Mouse (Mus musculus) macrophage (primary cell): ENCODE data around the gene Paqr9. TPM values are rescaled to one million over a fixed set of nuclear protein-coding genes. Genes with fewer than 3 reads are reported as not detected.

Source experiments
- H3K27ac ChIP-seq: fragments of 350-480 bp; formaldehyde crosslinking; 2 replicates; pipeline ENCODE4 v1.9.0; 2021
- H3K36me3 ChIP-seq: fragments of 350-480 bp; formaldehyde crosslinking; 2 replicates; pipeline ENCODE4 v1.9.0; 2021; ENCODE audit errors: inconsistent target
- H3K4me3 ChIP-seq: fragments of 350-480 bp; formaldehyde crosslinking; 2 replicates; pipeline ENCODE4 v1.9.0; 2021; ENCODE audit errors: inconsistent target
- H3K79me2 ChIP-seq: fragments of 350-480 bp; formaldehyde crosslinking; 2 replicates; pipeline ENCODE4 v1.9.0; 2021; ENCODE audit errors: inconsistent target
- WGBS: methylation state at CpG from one replicate; pipeline ENCODE4 v1.1.7; 2026; ENCODE audit warnings: inconsistent platforms; ENCODE audit not compliant: missing documents; 5-methylcytosine and 5-hydroxymethylcytosine counted together
- polyA plus RNA-seq: library from polyadenylated mRNA; stranded (reverse); fragments of 250-400 nt; gene quantifications from 3 replicates; pipeline ENCODE4 v1.2.4, GENCODE M21; 2018; ENCODE audit warnings: inconsistent platforms

Gene Paqr9
- polyA plus RNA-seq, 1 experiment from 2014 or later: 0.53 TPM

- Histone ChIP-seq H3K36me3 (no peaks in the 10 kb centered on the region), H3K4me3 (no peak overlapping the region), H3K27ac (no peak overlapping the region), H3K79me2 (no peaks in the 10 kb centered on the region)
- 100% methylated on average over 3 of the region's 3 CpGs for WGBS
Measured at GRCm38 (mm10) chr9:95531144-95531543, 28.3 kb upstream of the Paqr9 start.

GRCm38 (mm10) chr9:95533817-95534216, 25.6 kb upstream of the Paqr9 start:
- H3K36me3 ChIP-seq: no peaks in the 10 kb centered on the region
- H3K79me2 ChIP-seq: no peaks in the 10 kb centered on the region
- no peak overlapping the region for H3K4me3 ChIP-seq
- no peak overlapping the region for H3K27ac ChIP-seq
- WGBS: 50% methylated on average over 6 of the region's 6 CpGs

- 62% methylated on average over 2 of the region's 2 CpGs for WGBS
- Histone ChIP-seq H3K4me3 (no peak overlapping the region), H3K79me2 (no peaks in the 10 kb centered on the region), H3K36me3 (no peaks in the 10 kb centered on the region), H3K27ac (no peak overlapping the region)
Measured at GRCm38 (mm10) chr9:95539176-95539800, 20.2 kb upstream of the Paqr9 start.

- H3K36me3 ChIP-seq: no peaks in the 10 kb centered on the region
- WGBS: 44% methylated on average over 4 of the region's 4 CpGs
Measured at GRCm38 (mm10) chr9:95540487-95540886, 19.0 kb upstream of the Paqr9 start.

GRCm38 (mm10) chr9:95541208-95541607, 18.2 kb upstream of the Paqr9 start:
- H3K4me3 ChIP-seq: no peak overlapping the region
- no peaks in the 10 kb centered on the region for H3K79me2 ChIP-seq
- H3K27ac ChIP-seq: no peak overlapping the region
- H3K36me3 ChIP-seq: no peaks in the 10 kb centered on the region

More at GRCm38 (mm10) chr9:95540487-95540886, 19.0 kb upstream of the Paqr9 start:
- Histone ChIP-seq H3K4me3 (no peak overlapping the region), H3K79me2 (no peaks in the 10 kb centered on the region), H3K27ac (no peak overlapping the region)

GRCm38 (mm10) chr9:95541650-95542432, 17.6 kb upstream of the Paqr9 start:
- no peak overlapping the region for H3K4me3 ChIP-seq
- H3K36me3 ChIP-seq: no peaks in the 10 kb centered on the region
- 89% methylated on average over 15 of the region's 15 CpGs for WGBS
- H3K27ac ChIP-seq: no peak overlapping the region
- no peaks in the 10 kb centered on the region for H3K79me2 ChIP-seq

- 84% methylated on average over 6 of the region's 6 CpGs for WGBS
- H3K27ac ChIP-seq: no peak overlapping the region
- H3K4me3 ChIP-seq: no peak overlapping the region
Measured at GRCm38 (mm10) chr9:95542475-95542874, 17.0 kb upstream of the Paqr9 start.

GRCm38 (mm10) chr9:95544598-95544997, 14.9 kb upstream of the Paqr9 start:
- Histone ChIP-seq H3K27ac (no peak overlapping the region), H3K79me2 (no peaks in the 10 kb centered on the region), H3K36me3 (no peaks in the 10 kb centered on the region), H3K4me3 (no peak overlapping the region)
- WGBS: 96% methylated on average over 4 of the region's 4 CpGs

More at GRCm38 (mm10) chr9:95542475-95542874, 17.0 kb upstream of the Paqr9 start:
- Histone ChIP-seq H3K36me3 (no peaks in the 10 kb centered on the region), H3K79me2 (no peaks in the 10 kb centered on the region)

- Histone ChIP-seq H3K4me3 (no peak overlapping the region), H3K36me3 (no peaks in the 10 kb centered on the region), H3K79me2 (no peaks in the 10 kb centered on the region), H3K27ac (no peak overlapping the region)
- WGBS: 22% methylated on average over 6 of the region's 7 CpGs
Measured at GRCm38 (mm10) chr9:95546679-95547078, 12.8 kb upstream of the Paqr9 start.

GRCm38 (mm10) chr9:95549626-95550411, 9.6 kb upstream of the Paqr9 start:
- WGBS: 90% methylated on average over 15 of the region's 15 CpGs
- Histone ChIP-seq H3K4me3 (no peak overlapping the region), H3K36me3 (no peaks in the 10 kb centered on the region), H3K27ac (no peak overlapping the region), H3K79me2 (no peaks in the 10 kb centered on the region)

GRCm38 (mm10) chr9:95550856-95551774, 8.3 kb upstream of the Paqr9 start:
- no peak overlapping the region for H3K4me3 ChIP-seq
- 92% methylated on average over 9 of the region's 9 CpGs for WGBS
- H3K27ac ChIP-seq: no peak overlapping the region

GRCm38 (mm10) chr9:95552175-95552705, 7.2 kb upstream of the Paqr9 start:
- Histone ChIP-seq H3K27ac (no peak overlapping the region), H3K4me3 (no peak overlapping the region), H3K36me3 (no peaks in the 10 kb centered on the region), H3K79me2 (no peaks in the 10 kb centered on the region)
- WGBS: 74% methylated on average over 10 of the region's 10 CpGs

More at GRCm38 (mm10) chr9:95550856-95551774, 8.3 kb upstream of the Paqr9 start:
- no peaks in the 10 kb centered on the region for H3K79me2 ChIP-seq
- H3K36me3 ChIP-seq: no peaks in the 10 kb centered on the region

GRCm38 (mm10) chr9:95554231-95555221, 4.9 kb upstream of the Paqr9 start:
- Histone ChIP-seq H3K36me3 (no peaks in the 10 kb centered on the region), H3K27ac (no peak overlapping the region), H3K4me3 (no peak overlapping the region), H3K79me2 (no peaks in the 10 kb centered on the region)
- WGBS: 42% methylated on average over 18 of the region's 18 CpGs
